Mouse (Mus musculus): ENCODE measurements around the gene Mpzl1.

Gene Mpzl1

GRCm38 (mm10) chr1:165579332-165579731 lies 55.0 kb downstream of the Mpzl1 start:
- WGBS: 59% methylated on average over 5 of the region's 5 CpGs

- WGBS: 82% methylated on average over 9 of the region's 9 CpGs
Measured at GRCm38 (mm10) chr1:165576459-165577112, 57.8 kb downstream of the Mpzl1 start.

- WGBS: 92% methylated on average over 4 of the region's 4 CpGs
Measured at GRCm38 (mm10) chr1:165576005-165576404, 58.3 kb downstream of the Mpzl1 start.

- WGBS: 81% methylated on average over 7 of the region's 7 CpGs
Measured at GRCm38 (mm10) chr1:165567466-165567865, 66.9 kb downstream of the Mpzl1 start.

- WGBS: 95% methylated on average over 4 of the region's 4 CpGs
Measured at GRCm38 (mm10) chr1:165565283-165565682, 69.1 kb downstream of the Mpzl1 start.

- WGBS: 45% methylated on average over 9 of the region's 9 CpGs
Measured at GRCm38 (mm10) chr1:165559073-165559472, 75.3 kb downstream of the Mpzl1 start.

- WGBS: 16% methylated on average over 2 of the region's 2 CpGs
Measured at GRCm38 (mm10) chr1:165556711-165557110, 77.6 kb downstream of the Mpzl1 start.

Measured in cerebral cortex, adult 2 months (tissue).